Mouse (Mus musculus): ENCODE results near the gene Cox10. TPM values are rescaled to one million over a fixed set of nuclear protein-coding genes. Genes with fewer than 3 reads are reported as not detected.
"Not testable (repeated sequence)": the region's sequence is repeated elsewhere in the genome, so short reads cannot be mapped to it uniquely, and the experiment has no call there.

The Cox10 gene
- 21.1 and 23.9 TPM in 2 replicates for polyA plus RNA-seq (2016; fragmentation: Nextera tagmentation; extraction: Ambion mirVana)

GRCm38 (mm10) chr11:64078956-64079726 is at the start of gene Cox10:
Gene Cox10 (minus strand): TSS chr11:64079468.
- WGBS: under 1% methylated on average over 45 of the region's 45 CpGs
- Histone ChIP-seq H3K4me3 (peak within 1 kb of the TSS; percentile 81), H3K4me1 (peaks cover 20% of the 10 kb centered on the region), H3K9me3 (no peaks in the 10 kb centered on the region), H3K36me3 (peaks cover 16% of the 10 kb centered on the region), H3K9ac (replicated peaks) (peak within 1 kb of the TSS; percentile 78), H3K27me3 (no peaks in the 10 kb centered on the region), H3K4me2 (replicated peaks) (peak within 1 kb of the TSS; percentile 79), H3K27ac (replicated peaks) (peak within 1 kb of the TSS; percentile 88)
- peak; percentile 94 for ATAC-seq (ENCODE audit: low FRiP score, low read depth)

GRCm38 (mm10) chr11:64128016-64128415 is 48.7 kb upstream of the Cox10 start:
- Histone ChIP-seq H3K4me3 (no peak overlapping the region), H3K9ac (replicated peaks) (no peak overlapping the region), H3K9me3 (no peaks in the 10 kb centered on the region), H3K27ac (replicated peaks) (no peak overlapping the region), H3K4me2 (replicated peaks) (no peak overlapping the region), H3K4me1 (no peaks in the 10 kb centered on the region), H3K27me3 (peaks cover 3% of the 10 kb centered on the region; the same call in 1 of the 2 replicates), H3K36me3 (no peaks in the 10 kb centered on the region)
- 83% methylated on average over 9 of the region's 9 CpGs for WGBS
- ATAC-seq (ENCODE audit: low FRiP score, low read depth): no peak

GRCm38 (mm10) chr11:64125471-64125870 is 46.2 kb upstream of the Cox10 start:
- WGBS: 65% methylated on average over 2 of the region's 2 CpGs
- Histone ChIP-seq H3K27ac (replicated peaks) (no peak overlapping the region), H3K36me3 (no peaks in the 10 kb centered on the region), H3K9ac (replicated peaks) (no peak overlapping the region), H3K4me2 (replicated peaks) (no peak overlapping the region), H3K4me3 (no peak overlapping the region), H3K4me1 (no peaks in the 10 kb centered on the region), H3K9me3 (no peaks in the 10 kb centered on the region), H3K27me3 (no peaks in the 10 kb centered on the region)
- no peak for ATAC-seq (ENCODE audit: low FRiP score, low read depth)

- 92% methylated on average over 6 of the region's 6 CpGs for WGBS
Measured at GRCm38 (mm10) chr11:64123174-64123573, 43.9 kb upstream of the Cox10 start.

GRCm38 (mm10) chr11:64116711-64117110 is 37.4 kb upstream of the Cox10 start:
- H3K9me3 ChIP-seq: no peaks in the 10 kb centered on the region
- no peak overlapping the region for H3K4me2 ChIP-seq (replicated peaks)
- H3K4me3 ChIP-seq: no peak overlapping the region
- H3K27me3 ChIP-seq: no peaks in the 10 kb centered on the region
- no peak for ATAC-seq (ENCODE audit: low FRiP score, low read depth)
- H3K4me1 ChIP-seq: no peaks in the 10 kb centered on the region
- H3K36me3 ChIP-seq: no peaks in the 10 kb centered on the region
- H3K27ac ChIP-seq (replicated peaks): no peak overlapping the region
- no peak overlapping the region for H3K9ac ChIP-seq (replicated peaks)
- WGBS: 90% methylated on average over 4 of the region's 4 CpGs

More at GRCm38 (mm10) chr11:64123174-64123573, 43.9 kb upstream of the Cox10 start:
- H3K27me3 ChIP-seq; H3K27ac ChIP-seq (replicated peaks); H3K9me3 ChIP-seq; H3K36me3 ChIP-seq; H3K4me3 ChIP-seq; H3K4me2 ChIP-seq (replicated peaks); H3K4me1 ChIP-seq; H3K9ac ChIP-seq (replicated peaks); ATAC-seq (ENCODE audit: low FRiP score, low read depth): not testable (repeated sequence)

GRCm38 (mm10) chr11:64115822-64116221 is 36.6 kb upstream of the Cox10 start:
- H3K27ac ChIP-seq (replicated peaks): no peak overlapping the region
- H3K9ac ChIP-seq (replicated peaks): no peak overlapping the region
- no peaks in the 10 kb centered on the region for H3K36me3 ChIP-seq
- H3K4me1 ChIP-seq: no peaks in the 10 kb centered on the region
- WGBS: 92% methylated on average over 2 of the region's 2 CpGs
- no peaks in the 10 kb centered on the region for H3K9me3 ChIP-seq
- H3K4me3 ChIP-seq: no peak overlapping the region
- no peak overlapping the region for H3K4me2 ChIP-seq (replicated peaks)
- H3K27me3 ChIP-seq: no peaks in the 10 kb centered on the region
- ATAC-seq (ENCODE audit: low FRiP score, low read depth): no peak

- no peaks in the 10 kb centered on the region for H3K9me3 ChIP-seq
- H3K9ac ChIP-seq (replicated peaks): no peak overlapping the region
- no peaks in the 10 kb centered on the region for H3K27me3 ChIP-seq
- no peak overlapping the region for H3K27ac ChIP-seq (replicated peaks)
- H3K4me2 ChIP-seq (replicated peaks): no peak overlapping the region
- no peak for ATAC-seq (ENCODE audit: low FRiP score, low read depth)
- no peaks in the 10 kb centered on the region for H3K36me3 ChIP-seq
- H3K4me3 ChIP-seq: no peak overlapping the region
- no peaks in the 10 kb centered on the region for H3K4me1 ChIP-seq
- WGBS: 88% methylated on average over 9 of the region's 9 CpGs
Measured at GRCm38 (mm10) chr11:64115101-64115500, 35.8 kb upstream of the Cox10 start.

GRCm38 (mm10) chr11:64100060-64100459 is 20.8 kb upstream of the Cox10 start:
- no peak overlapping the region for H3K9ac ChIP-seq (replicated peaks)
- WGBS: 91% methylated on average over 5 of the region's 5 CpGs
- H3K4me3 ChIP-seq: no peak overlapping the region

GRCm38 (mm10) chr11:64093058-64093457 is 13.8 kb upstream of the Cox10 start:
- Histone ChIP-seq H3K9me3 (no peaks in the 10 kb centered on the region), H3K4me1 (no peaks in the 10 kb centered on the region), H3K4me2 (replicated peaks) (no peak overlapping the region), H3K36me3 (no peaks in the 10 kb centered on the region), H3K4me3 (no peak overlapping the region), H3K9ac (replicated peaks) (no peak overlapping the region), H3K27ac (replicated peaks) (no peak overlapping the region), H3K27me3 (no peaks in the 10 kb centered on the region; the same call in 1 of the 2 replicates)
- no peak for ATAC-seq (ENCODE audit: low FRiP score, low read depth)
- 94% methylated on average over 4 of the region's 4 CpGs for WGBS

More at GRCm38 (mm10) chr11:64100060-64100459, 20.8 kb upstream of the Cox10 start:
- H3K27ac ChIP-seq (replicated peaks): no peak overlapping the region
- no peaks in the 10 kb centered on the region for H3K27me3 ChIP-seq
- no peaks in the 10 kb centered on the region for H3K36me3 ChIP-seq
- no peak overlapping the region for H3K4me2 ChIP-seq (replicated peaks)
- no peak for ATAC-seq (ENCODE audit: low FRiP score, low read depth)
- no peaks in the 10 kb centered on the region for H3K9me3 ChIP-seq
- H3K4me1 ChIP-seq: 0 out of 2 replicates have a peak, but pooled peaks cover 4% of the 10 kb centered on the region

- H3K9ac ChIP-seq (replicated peaks): no peak overlapping the region
Measured at GRCm38 (mm10) chr11:64091150-64091549, 11.9 kb upstream of the Cox10 start.

GRCm38 (mm10) chr11:64089682-64090081 is 10.4 kb upstream of the Cox10 start:
- Histone ChIP-seq H3K36me3 (no peaks in the 10 kb centered on the region), H3K4me3 (no peak overlapping the region), H3K9me3 (no peaks in the 10 kb centered on the region), H3K4me1 (no peaks in the 10 kb centered on the region), H3K4me2 (replicated peaks) (no peak overlapping the region), H3K27ac (replicated peaks) (no peak overlapping the region), H3K27me3 (no peaks in the 10 kb centered on the region; the same call in 1 of the 2 replicates), H3K9ac (replicated peaks) (no peak overlapping the region)
- 38% methylated on average over 2 of the region's 2 CpGs for WGBS
- ATAC-seq (ENCODE audit: low FRiP score, low read depth): no peak

More at GRCm38 (mm10) chr11:64091150-64091549, 11.9 kb upstream of the Cox10 start:
- WGBS: 80% methylated on average over 7 of the region's 7 CpGs
- Histone ChIP-seq H3K36me3 (no peaks in the 10 kb centered on the region), H3K4me3 (no peak overlapping the region), H3K4me1 (no peaks in the 10 kb centered on the region), H3K27ac (replicated peaks) (no peak overlapping the region), H3K9me3 (no peaks in the 10 kb centered on the region), H3K4me2 (replicated peaks) (no peak overlapping the region), H3K27me3 (no peaks in the 10 kb centered on the region; the same call in 1 of the 2 replicates)
- ATAC-seq (ENCODE audit: low FRiP score, low read depth): no peak

- no peak for ATAC-seq (ENCODE audit: low FRiP score, low read depth)
- Histone ChIP-seq H3K27me3 (no peaks in the 10 kb centered on the region), H3K36me3 (peaks cover 16% of the 10 kb centered on the region), H3K9ac (replicated peaks) (no peak overlapping the region), H3K4me2 (replicated peaks) (no peak overlapping the region), H3K4me1 (0 out of 2 replicates have a peak, but pooled peaks cover 4% of the 10 kb centered on the region), H3K27ac (replicated peaks) (no peak overlapping the region), H3K4me3 (no peak overlapping the region), H3K9me3 (no peaks in the 10 kb centered on the region)
- 89% methylated on average over 5 of the region's 5 CpGs for WGBS
Measured at GRCm38 (mm10) chr11:64085888-64086287, 6.6 kb upstream of the Cox10 start.
